Comparison of ENCODE assay signal across 12 mouse cellular contexts in the genomic region with DNA sequence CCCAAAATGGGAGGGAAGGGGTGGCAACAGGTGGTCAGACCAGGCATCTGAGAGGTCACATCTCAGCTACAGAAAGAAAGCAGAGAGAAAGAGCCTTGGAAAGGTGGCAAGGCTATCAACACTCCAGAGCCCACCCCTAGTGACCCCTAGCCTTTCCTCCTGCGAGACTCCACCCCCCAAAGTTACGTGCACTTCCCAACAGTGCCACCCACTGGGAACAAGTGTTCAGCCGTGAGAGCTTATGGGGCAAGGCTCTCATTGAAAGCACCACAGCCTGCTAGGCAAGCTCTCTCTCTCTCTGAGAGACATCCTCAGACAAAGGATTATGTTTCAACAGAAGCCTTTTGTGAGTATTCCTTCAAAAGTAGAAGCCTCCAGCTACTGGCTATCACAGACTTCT. TPM values are rescaled to one million over a fixed set of nuclear protein-coding genes. Genes with fewer than 3 reads are reported as not detected.
DNase-seq lines count a peak whose midpoint lies in the region; ATAC-seq and TF ChIP-seq lines count a peak whose summit lies in the region.
"Had no signal": no experiment of that assay in that cellular context is flagged by ENCODE, and none has a peak within 500 bp of the region (broad histone marks: within the 10 kb centered on the region; RNA-seq: fewer than 3 reads in every experiment).

No protein-coding gene starts in this region.

- intact Hi-C loops in heart, adult 2 months (cut with DNase I) = no loop called here

- WGBS in heart, adult 2 months = 6% methylated on average over 3 of the region's 3 CpGs
- 2% methylated on average over 3 of the region's 3 CpGs for whole genome bisulfite sequencing in lung, postnatal 0 days

- no peaks in the 10 kb centered on the region for H3K27me3 ChIP-seq in heart, adult 2 months (ENCODE audit: control insufficient read depth, insufficient read depth, low read length)
- H3K27me3 ChIP-seq in lung, postnatal 0 days (replicated peaks; ENCODE audit: insufficient read depth, low read length) = no peaks in the 10 kb centered on the region
- H3K27me3 ChIP-seq: forebrain, embryonic 15.5 days; liver, embryonic 13.5 days had no signal

- no peaks in the 10 kb centered on the region for H3K36me3 ChIP-seq in heart, adult 2 months (ENCODE audit: control insufficient read depth, insufficient read depth, low read length)
- no peaks in the 10 kb centered on the region for H3K36me3 ChIP-seq in lung, postnatal 0 days (ENCODE audit: insufficient read depth, low read length)
- H3K36me3 ChIP-seq: forebrain, embryonic 15.5 days; liver, embryonic 13.5 days had no signal

- H3K9me3 ChIP-seq in lung, postnatal 0 days (ENCODE audit: low read length) = no peaks in the 10 kb centered on the region
- H3K9me3 ChIP-seq: forebrain, embryonic 15.5 days; liver, embryonic 13.5 days had no signal

- TF ChIP-seq POLR2A in heart, adult 2 months (IDR thresholded peaks at IDR 0.05; ENCODE audit: insufficient read depth, low read depth, low read length) = no peak

- ATAC-seq in lung, postnatal 0 days = no peak
- ATAC-seq: forebrain, embryonic 15.5 days had no signal

- no peak overlapping the region for H3K4me3 ChIP-seq in heart, adult 2 months
- H3K4me3 ChIP-seq in lung, postnatal 0 days (ENCODE audit: low read depth, low read length) = no peak overlapping the region
- H3K4me3 ChIP-seq: forebrain, embryonic 15.5 days; liver, embryonic 13.5 days had no signal

- no peaks in the 10 kb centered on the region for H3K79me2 ChIP-seq in heart, adult 2 months (replicated peaks; ENCODE audit: control insufficient read depth, insufficient read depth, low read length)

- peak; percentile 26 for TF ChIP-seq CTCF in heart, adult 2 months (IDR thresholded peaks at IDR 0.05)
- peak; percentile 52 for TF ChIP-seq CTCF in lung, postnatal 0 days (IDR thresholded peaks at IDR 0.05)

- no peak overlapping the region for H3K4me2 ChIP-seq in lung, postnatal 0 days (replicated peaks; ENCODE audit: low read depth, low read length)
- H3K4me2 ChIP-seq: forebrain, embryonic 15.5 days; heart, embryonic 11.5 days; liver, embryonic 13.5 days had no signal

- TF ChIP-seq EP300 in heart, adult 2 months (IDR thresholded peaks at IDR 0.05; ENCODE audit: insufficient read depth, low read depth, low read length) = no peak
- TF ChIP-seq EP300 in lung, postnatal 0 days (IDR thresholded peaks at IDR 0.05) = no peak

- H3K27ac ChIP-seq in heart, adult 2 months = no peak overlapping the region
- no peak overlapping the region for H3K27ac ChIP-seq in lung, postnatal 0 days (ENCODE audit: low read length)
- H3K27ac ChIP-seq: forebrain, embryonic 15.5 days; liver, embryonic 13.5 days had no signal

- H3K4me1 ChIP-seq in heart, adult 2 months (ENCODE audit: control insufficient read depth, insufficient read depth, low read length) = no peaks in the 10 kb centered on the region
- no peaks in the 10 kb centered on the region for H3K4me1 ChIP-seq in lung, postnatal 0 days (ENCODE audit: insufficient read depth, low read depth, low read length)
- H3K4me1 ChIP-seq: forebrain, embryonic 15.5 days; liver, embryonic 13.5 days had no signal

- no peak for DNase-seq in heart, adult 2 months
- no peak for DNase-seq in heart, adult 8-10 months (ENCODE audit: low spot score)
- DNase-seq in lung, postnatal 0 days (ENCODE audit: low spot score) = peak; percentile 34
- DNase-seq in lung, postnatal 36 days = no peak
- peak; percentile 54 for DNase-seq in embryo, embryonic 10 days (ENCODE audit: low spot score)
- DNase-seq in thymus, postnatal 14 days = peak; percentile 14
- no peak for DNase-seq in testis, postnatal 10 days (ENCODE audit: low spot score)
- DNase-seq in heart, adult 11 months = no peak
- DNase-seq: liver, embryonic 13.5 days; right cerebral cortex, postnatal 4 days had no signal

- no peak overlapping the region for H3K9ac ChIP-seq in heart, adult 2 months (ENCODE audit: low read depth, low read length)
- no peak overlapping the region for H3K9ac ChIP-seq in lung, postnatal 0 days (replicated peaks; ENCODE audit: low read depth)
- H3K9ac ChIP-seq: forebrain, embryonic 15.5 days; liver, embryonic 13.5 days had no signal

RNA-seq across cellular contexts. Expression of a gene that starts 2.8 kb away (rescaled TPM):
- 10 to 100 TPM; 45.6 to 49.0 TPM for total RNA-seq in heart, adult 2 months (2021)
- polyA plus RNA-seq in heart, adult 2 months (2012; rRNA removed) = 19.4 and 30.7 TPM in 2 replicates
- 10 to 100 TPM; 42.9 to 59.2 (median 48.1) TPM for total RNA-seq in heart, adult 8-10 months (2022)
- polyA plus RNA-seq in lung, postnatal 0 days (2015; fragmentation: Nextera tagmentation; extraction: Ambion mirVana) = 16.5 and 17.6 TPM in 2 replicates

RNA-seq across cellular contexts. Expression of a gene that starts 34.9 kb away (rescaled TPM):
- 100 to 1,000 TPM in 1 of 2 experiments, 10 to 100 TPM in 1; 93.2 to 133 TPM for total RNA-seq in heart, adult 2 months (2021)
- polyA plus RNA-seq in heart, adult 2 months (2012; rRNA removed) = 29.2 and 57.0 TPM in 2 replicates
- total RNA-seq in heart, adult 8-10 months (2022) = 100 to 1,000 TPM; 121 to 130 (median 129) TPM
- 19.7 and 20.3 TPM in 2 replicates for polyA plus RNA-seq in lung, postnatal 0 days (2015; fragmentation: Nextera tagmentation; extraction: Ambion mirVana)

Comparison
In these comparisons a context has a peak if more than half of its experiments do, and no peak if none do; other contexts are left out.
1. DNase-seq: peak in lung, postnatal 0 days (single experiment), embryo, embryonic 10 days (single experiment) and thymus, postnatal 14 days (single experiment); none in heart, adult 2 months (0 of 2), heart, adult 8-10 months (single experiment), lung, postnatal 36 days (single experiment), testis, postnatal 10 days (single experiment) and heart, adult 11 months (single experiment).